Mouse (Mus musculus) brain, adult 10 weeks (tissue): ENCODE results near the gene Fam184a. TPM values are rescaled to one million over a fixed set of nuclear protein-coding genes. Genes with fewer than 3 reads are reported as not detected.

Experiments
- polyA plus RNA-seq: library from polyadenylated mRNA; stranded (reverse); fragments of 350-450 nt; fragmentation: Illumina TruSeq; extraction: RNeasy Lipid Tissue Mini Kit (QIAGEN cat#74804); gene quantifications from one replicate; pipeline ENCODE4 v1.2.3, GENCODE M21; 2015; ENCODE audit warnings: low read depth, low replicate concordance

The Fam184a gene
- 16.9 TPM for polyA plus RNA-seq

DNA sequence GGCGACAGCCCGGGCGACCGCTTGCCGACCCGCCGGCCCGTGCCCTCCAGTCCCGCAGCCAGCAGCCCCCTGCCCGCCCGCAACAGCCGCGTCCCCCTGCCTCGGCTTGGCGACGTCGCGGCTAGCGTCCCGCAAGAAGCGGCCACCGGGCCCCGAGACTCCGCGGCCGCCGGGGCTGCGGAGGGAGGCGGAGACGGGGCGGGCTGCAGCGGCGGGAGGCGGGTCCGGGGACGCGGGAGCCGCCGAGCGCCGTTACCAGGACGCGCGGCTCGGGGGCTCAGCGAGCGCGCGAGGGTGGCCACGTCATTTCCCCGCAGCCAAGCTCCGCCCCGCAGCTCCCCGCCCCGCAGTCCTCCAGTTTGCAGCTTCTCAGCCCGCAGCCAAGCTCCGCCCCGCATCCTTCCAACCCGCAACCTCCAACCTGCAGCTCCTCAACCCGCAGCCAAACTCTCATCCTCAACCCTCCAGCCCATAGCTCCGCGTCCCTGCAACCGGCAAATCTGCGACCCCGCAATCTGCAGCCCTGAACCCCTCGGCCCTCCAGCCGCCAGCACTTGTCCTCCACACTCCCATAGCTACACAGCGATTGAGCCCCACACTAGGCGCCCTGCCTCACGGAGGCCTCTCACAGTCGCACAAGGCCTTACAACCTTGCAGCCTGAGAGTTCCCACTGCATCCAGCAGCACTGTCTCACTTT lies at the start of gene Fam184a:
Gene Fam184a (minus strand): TSS at position 169 of the 698 bp plus-strand sequence.

DNA sequence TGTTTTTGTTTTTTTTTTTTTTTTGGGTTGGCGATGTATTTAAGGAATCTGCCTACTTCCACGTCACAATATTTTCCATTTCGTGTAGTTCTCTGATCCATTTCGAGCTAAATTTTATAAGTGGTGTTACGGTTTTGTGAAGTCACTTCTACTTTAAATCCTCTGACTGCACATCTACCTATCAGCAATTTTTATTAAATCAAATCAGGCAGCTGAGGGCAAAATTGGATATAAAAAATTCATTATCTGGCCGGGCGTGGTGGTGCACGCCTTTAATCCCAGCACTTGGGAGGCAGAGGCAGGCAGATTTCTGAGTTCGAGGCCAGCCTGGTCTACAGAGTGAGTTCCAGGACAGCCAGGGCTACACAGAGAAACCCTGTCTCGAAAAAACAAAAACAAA lies 120.6 kb downstream of the Fam184a start, which contains the start of gene Mcm9:
Gene Mcm9 (minus strand): TSS at position 101 of the 400 bp plus-strand sequence.

DNA sequence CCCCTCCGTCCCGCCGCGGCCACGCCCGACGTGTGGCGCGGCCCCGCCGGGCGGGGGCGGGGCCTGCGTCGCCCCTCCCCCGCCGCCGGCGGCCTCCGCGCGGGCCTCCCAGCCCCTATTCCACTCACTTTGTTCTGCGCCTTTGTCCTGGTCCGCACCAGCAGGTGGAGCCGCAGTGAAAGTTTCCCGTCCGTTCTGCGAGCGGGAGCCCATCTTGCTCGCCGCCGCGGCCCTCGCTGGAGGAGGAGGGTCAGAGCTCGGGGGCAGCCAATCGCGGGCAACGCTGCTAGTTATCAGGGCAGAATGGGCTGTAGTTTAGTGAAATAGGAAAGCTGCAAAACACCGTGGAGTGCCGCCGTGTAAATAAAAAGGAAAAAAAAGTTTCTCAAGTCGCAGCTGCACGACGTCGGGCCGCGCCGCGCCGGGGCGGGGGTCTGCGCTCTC lies 154.2 kb downstream of the Fam184a start, which contains the start of gene Asf1a:
Gene Asf1a (plus strand): TSS at position 81 of the 444 bp plus-strand sequence.

Other genes starting within 250 kb of the Fam184a start
- 20.7 TPM for gene Asf1a, start 154.4 kb downstream of the Fam184a start, polyA plus RNA-seq
- gene Mcm9, start 120.7 kb downstream of the Fam184a start, polyA plus RNA-seq: 4.4 TPM